Mouse (Mus musculus) frontal cortex, postnatal 36 days (tissue): ENCODE results near the gene Hoxa10.
A peak's percentile ranks its signal among the peaks of the same experiment; 100 is the strongest.

Source experiments
- DNase-seq, 2 experiments: peaks; one replicate each; pipeline ENCODE4 v3.0.0; 2022; ENCODE audit warnings: low spot score in 2 of 2

The Hoxa10 gene

GRCm38 (mm10) chr6:52217895-52218642, 22.6 kb downstream of the Hoxa10 start:
- DNase-seq: no peak

- no peak for DNase-seq
Measured at GRCm38 (mm10) chr6:52217459-52217768, 23.2 kb downstream of the Hoxa10 start.

GRCm38 (mm10) chr6:52216691-52217458, 23.8 kb downstream of the Hoxa10 start:
- no peak for DNase-seq

GRCm38 (mm10) chr6:52215771-52216535, 24.7 kb downstream of the Hoxa10 start:
- no peak for DNase-seq

GRCm38 (mm10) chr6:52215070-52215469, 25.6 kb downstream of the Hoxa10 start:
- DNase-seq: no peak

- DNase-seq: no peak
Measured at GRCm38 (mm10) chr6:52214271-52214670, 26.4 kb downstream of the Hoxa10 start.

GRCm38 (mm10) chr6:52213119-52213986, 27.3 kb downstream of the Hoxa10 start, which contains the start of the genes Hoxa3 and Gm28308:
TSS of gene Hoxa3 (minus strand) at chr6:52213336.
TSS of gene Gm28308 (minus strand) at chr6:52213339.
- no peak for DNase-seq

- no peak for DNase-seq
Measured at GRCm38 (mm10) chr6:52212556-52213118, 28.0 kb downstream of the Hoxa10 start.

- no peak for DNase-seq
Measured at GRCm38 (mm10) chr6:52211961-52212360, 28.7 kb downstream of the Hoxa10 start.

GRCm38 (mm10) chr6:52211170-52211935, 29.3 kb downstream of the Hoxa10 start:
- peak in 1 of 2 experiments; percentile 56 for DNase-seq

GRCm38 (mm10) chr6:52209685-52210046, 31.0 kb downstream of the Hoxa10 start:
- no peak for DNase-seq

GRCm38 (mm10) chr6:52208868-52209684, 31.6 kb downstream of the Hoxa10 start:
- no peak for DNase-seq

- no peak for DNase-seq
Measured at GRCm38 (mm10) chr6:52208072-52208867, 32.4 kb downstream of the Hoxa10 start, which contains the start of gene Hoxa6. TSS of gene Hoxa6 (minus strand) at chr6:52208722.

GRCm38 (mm10) chr6:52207684-52207976, 33.0 kb downstream of the Hoxa10 start:
- no peak for DNase-seq

- DNase-seq: no peak
Measured at GRCm38 (mm10) chr6:52206882-52207683, 33.6 kb downstream of the Hoxa10 start.

GRCm38 (mm10) chr6:52205638-52206621, 34.7 kb downstream of the Hoxa10 start:
- no peak for DNase-seq

GRCm38 (mm10) chr6:52205221-52205620, 35.4 kb downstream of the Hoxa10 start:
- peak in 1 of 2 experiments; percentile 1 for DNase-seq
